Mouse (Mus musculus) lung, postnatal 10 days (tissue): ENCODE measurements around the gene Npas3.

Experiments used
- DNase-seq: peaks from one replicate; pipeline ENCODE4 v3.0.0; 2021

Npas3 gene

GRCm38 (mm10) chr12:53819982-53820381 lies 571.5 kb downstream of the Npas3 start:
- no peak for DNase-seq

- no peak for DNase-seq
These were observed 574.4 kb downstream of the Npas3 start for GRCm38 (mm10) chr12:53822881-53823280.

- DNase-seq = no peak
These were observed 576.8 kb downstream of the Npas3 start for GRCm38 (mm10) chr12:53825251-53825650.

- peak; percentile 14 for DNase-seq
These were observed 577.6 kb downstream of the Npas3 start for GRCm38 (mm10) chr12:53825898-53826605.

- no peak for DNase-seq
These were observed 578.3 kb downstream of the Npas3 start for GRCm38 (mm10) chr12:53826812-53827211.

GRCm38 (mm10) chr12:53832590-53832989 lies 584.1 kb downstream of the Npas3 start:
- DNase-seq = no peak

GRCm38 (mm10) chr12:53833348-53833747 lies 584.9 kb downstream of the Npas3 start:
- DNase-seq = no peak

- no peak for DNase-seq
These were observed 587.7 kb downstream of the Npas3 start for GRCm38 (mm10) chr12:53836031-53836790.

GRCm38 (mm10) chr12:53837408-53837807 lies 588.9 kb downstream of the Npas3 start:
- DNase-seq = no peak

GRCm38 (mm10) chr12:53838541-53838940 lies 590.1 kb downstream of the Npas3 start:
- no peak for DNase-seq

GRCm38 (mm10) chr12:53841928-53842671 lies 593.6 kb downstream of the Npas3 start:
- peak; percentile 12 for DNase-seq

- no peak for DNase-seq
These were observed 595.1 kb downstream of the Npas3 start for GRCm38 (mm10) chr12:53843626-53844025.

- DNase-seq = no peak
These were observed 597.7 kb downstream of the Npas3 start for GRCm38 (mm10) chr12:53846154-53846665.

- no peak for DNase-seq
These were observed 600.8 kb downstream of the Npas3 start for GRCm38 (mm10) chr12:53849263-53849662.

- DNase-seq = no peak
These were observed 604.0 kb downstream of the Npas3 start for GRCm38 (mm10) chr12:53852432-53852831.

- no peak for DNase-seq
These were observed 611.7 kb downstream of the Npas3 start for GRCm38 (mm10) chr12:53860176-53860575.

GRCm38 (mm10) chr12:53862281-53862680 lies 613.8 kb downstream of the Npas3 start:
- DNase-seq = peak; percentile 28

GRCm38 (mm10) chr12:53864436-53865136 lies 616.1 kb downstream of the Npas3 start:
- DNase-seq = no peak

GRCm38 (mm10) chr12:53865691-53866090 lies 617.2 kb downstream of the Npas3 start:
- no peak for DNase-seq

- peak; percentile 36 for DNase-seq
These were observed 621.5 kb downstream of the Npas3 start for GRCm38 (mm10) chr12:53869981-53870380.

GRCm38 (mm10) chr12:53875226-53875625 lies 626.7 kb downstream of the Npas3 start:
- no peak for DNase-seq

GRCm38 (mm10) chr12:53876693-53877092 lies 628.2 kb downstream of the Npas3 start:
- DNase-seq = no peak

- no peak for DNase-seq
These were observed 633.2 kb downstream of the Npas3 start for GRCm38 (mm10) chr12:53881684-53882083.
